Mouse (Mus musculus): ENCODE data around the gene Gm21905. TPM values are rescaled to one million over a fixed set of nuclear protein-coding genes. Genes with fewer than 3 reads are reported as not detected.

Gene Gm21905
- polyA plus RNA-seq (2011; ENCODE audit: insufficient read depth, insufficient read length, low replicate concordance, missing spikeins): not detected in 2 replicates

- 76% methylated on average over 5 of the region's 5 CpGs for WGBS
- Histone ChIP-seq H3K4me1 (ENCODE audit: control insufficient read depth, insufficient read depth, low read length) (no peaks in the 10 kb centered on the region), H3K27ac (ENCODE audit: control insufficient read depth, insufficient read depth, low read depth, low read length, poor library complexity) (no peak within 1 kb of the TSS), H3K4me3 (replicated peaks; ENCODE audit: control insufficient read depth, low read depth, low read length) (no peak within 1 kb of the TSS)
- TF ChIP-seq POLR2A (IDR thresholded peaks at IDR 0.05; ENCODE audit: borderline replicate concordance, control insufficient read depth, low read depth, low read length) (no peak), CTCF (IDR thresholded peaks at IDR 0.05; ENCODE audit: control insufficient read depth, insufficient read depth, low read length) (no peak)
Observed at GRCm38 (mm10) chr5:67946321-67946720, at the start of gene Gm21905. TSS of gene Gm21905 (minus strand) at chr5:67946421.

DNA sequence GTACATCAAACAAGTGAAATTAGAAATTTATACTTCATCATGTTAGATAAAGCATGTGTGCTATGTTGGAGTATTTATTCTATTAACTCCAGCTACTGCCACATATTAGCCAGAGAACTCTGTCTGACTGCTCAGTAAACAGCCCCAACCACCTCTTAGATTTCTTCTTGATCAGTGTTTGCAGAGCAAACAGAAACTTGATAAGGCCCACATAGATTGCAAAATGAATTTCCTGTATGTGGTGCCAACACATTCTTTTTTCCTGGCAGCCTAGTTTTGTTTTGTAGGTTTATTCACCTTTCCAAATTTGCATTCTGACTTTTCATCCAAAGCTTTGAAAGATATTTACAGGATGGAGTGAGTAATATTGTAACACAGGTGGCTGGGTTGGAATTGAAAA lies 44.2 kb upstream of the Gm21905 start:
- H3K4me1 ChIP-seq (ENCODE audit: control insufficient read depth, insufficient read depth, low read length): no peaks in the 10 kb centered on the region
- TF ChIP-seq POLR2A (IDR thresholded peaks at IDR 0.05; ENCODE audit: borderline replicate concordance, control insufficient read depth, low read depth, low read length) (no peak), CTCF (IDR thresholded peaks at IDR 0.05; ENCODE audit: control insufficient read depth, insufficient read depth, low read length) (no peak)
- no peak overlapping the region for H3K27ac ChIP-seq (ENCODE audit: control insufficient read depth, insufficient read depth, low read depth, low read length, poor library complexity)
- H3K4me3 ChIP-seq (replicated peaks; ENCODE audit: control insufficient read depth, low read depth, low read length): no peak overlapping the region

DNA sequence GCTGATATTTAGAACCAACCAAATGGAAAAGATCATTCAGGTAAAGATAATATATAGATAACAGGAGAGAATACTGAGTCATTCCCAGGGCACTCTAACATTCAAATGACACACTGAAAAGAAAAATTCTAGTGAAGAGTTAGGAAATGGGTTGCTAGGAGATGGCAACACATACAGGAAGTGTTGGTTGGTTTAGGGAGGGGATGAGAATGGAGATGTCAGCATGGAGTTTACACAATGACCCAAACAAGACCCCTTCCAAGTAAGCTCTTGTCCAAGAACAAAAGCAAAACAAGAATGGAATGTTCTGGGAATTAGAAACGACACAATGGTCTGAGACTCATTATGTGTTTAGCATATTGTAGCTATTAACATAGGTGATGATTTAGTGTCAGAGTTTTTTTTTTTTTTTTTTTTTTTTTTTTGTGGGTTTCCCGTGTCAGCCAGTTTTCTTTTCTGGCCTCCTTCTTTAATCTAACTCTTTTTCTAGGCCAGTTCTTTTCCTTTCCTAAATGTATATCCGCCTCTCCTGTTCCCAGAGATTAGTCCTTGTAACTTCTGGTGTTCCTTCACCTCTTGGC lies 35.8 kb upstream of the Gm21905 start:
- TF ChIP-seq POLR2A (IDR thresholded peaks at IDR 0.05; ENCODE audit: borderline replicate concordance, control insufficient read depth, low read depth, low read length) (no peak), CTCF (IDR thresholded peaks at IDR 0.05; ENCODE audit: control insufficient read depth, insufficient read depth, low read length) (no peak)
- no peak overlapping the region for H3K4me3 ChIP-seq (replicated peaks; ENCODE audit: control insufficient read depth, low read depth, low read length)
- H3K4me1 ChIP-seq (ENCODE audit: control insufficient read depth, insufficient read depth, low read length): no peaks in the 10 kb centered on the region
- H3K27ac ChIP-seq (ENCODE audit: control insufficient read depth, insufficient read depth, low read depth, low read length, poor library complexity): no peak overlapping the region
- 27% methylated on average over 3 of the region's 3 CpGs for WGBS

DNA sequence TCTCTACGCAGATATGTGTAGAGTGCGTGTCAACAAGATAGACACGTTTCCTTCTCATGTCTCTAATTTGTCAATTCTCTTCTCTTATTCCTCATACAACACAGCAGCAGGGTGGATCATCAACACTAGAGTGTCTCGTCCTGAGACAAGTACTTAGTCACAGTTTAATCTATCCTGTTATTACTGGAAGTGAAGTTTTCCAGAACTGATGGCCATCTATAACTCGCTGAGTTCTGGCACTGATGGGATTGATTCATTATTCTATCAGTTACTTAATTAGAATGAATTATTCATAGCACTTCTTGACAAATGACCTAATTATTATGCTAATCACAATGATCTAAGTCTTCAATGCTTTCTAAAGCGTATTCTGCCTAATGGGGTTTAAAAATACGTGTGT lies 23.3 kb upstream of the Gm21905 start:
- H3K27ac ChIP-seq (ENCODE audit: control insufficient read depth, insufficient read depth, low read depth, low read length, poor library complexity): no peak overlapping the region
- TF ChIP-seq POLR2A (IDR thresholded peaks at IDR 0.05; ENCODE audit: borderline replicate concordance, control insufficient read depth, low read depth, low read length) (no peak), CTCF (IDR thresholded peaks at IDR 0.05; ENCODE audit: control insufficient read depth, insufficient read depth, low read length) (no peak)
- H3K4me1 ChIP-seq (ENCODE audit: control insufficient read depth, insufficient read depth, low read length): no peaks in the 10 kb centered on the region
- 79% methylated on average over 7 of the region's 7 CpGs for WGBS
- H3K4me3 ChIP-seq (replicated peaks; ENCODE audit: control insufficient read depth, low read depth, low read length): no peak overlapping the region

GRCm38 (mm10) chr5:67961708-67962629 lies 15.7 kb upstream of the Gm21905 start:
- TF ChIP-seq CTCF (IDR thresholded peaks at IDR 0.05; ENCODE audit: control insufficient read depth, insufficient read depth, low read length): no peak
- TF ChIP-seq POLR2A (IDR thresholded peaks at IDR 0.05; ENCODE audit: borderline replicate concordance, control insufficient read depth, low read depth, low read length): no peak
- WGBS: 72% methylated on average over 7 of the region's 7 CpGs
- Histone ChIP-seq H3K4me3 (replicated peaks; ENCODE audit: control insufficient read depth, low read depth, low read length) (no peak overlapping the region), H3K4me1 (ENCODE audit: control insufficient read depth, insufficient read depth, low read length) (no peaks in the 10 kb centered on the region), H3K27ac (ENCODE audit: control insufficient read depth, insufficient read depth, low read depth, low read length, poor library complexity) (no peak overlapping the region)

DNA sequence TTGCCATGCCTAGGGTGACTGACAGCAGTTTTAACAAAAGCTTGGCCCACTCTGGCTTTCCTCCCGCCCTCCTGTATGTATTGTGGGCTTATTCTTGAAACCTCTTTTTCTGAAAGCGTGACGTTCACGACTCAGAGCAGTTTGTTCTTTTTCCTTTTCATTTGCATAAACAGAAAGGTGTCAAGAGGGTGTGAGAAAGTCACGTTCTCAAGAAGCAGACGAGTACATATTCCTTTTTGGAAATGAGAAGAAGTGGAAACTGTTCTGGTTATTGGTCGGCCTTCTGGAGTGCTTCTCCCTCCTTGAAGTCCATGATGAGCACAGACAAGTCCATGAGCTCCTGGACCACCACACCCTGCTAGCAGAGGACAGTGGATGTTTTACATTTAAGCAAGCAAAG lies 9.3 kb upstream of the Gm21905 start:
- H3K27ac ChIP-seq (ENCODE audit: control insufficient read depth, insufficient read depth, low read depth, low read length, poor library complexity): no peak overlapping the region
- H3K4me1 ChIP-seq (ENCODE audit: control insufficient read depth, insufficient read depth, low read length): no peaks in the 10 kb centered on the region
- 84% methylated on average over 7 of the region's 7 CpGs for WGBS
- TF ChIP-seq POLR2A (IDR thresholded peaks at IDR 0.05; ENCODE audit: borderline replicate concordance, control insufficient read depth, low read depth, low read length) (no peak), CTCF (IDR thresholded peaks at IDR 0.05; ENCODE audit: control insufficient read depth, insufficient read depth, low read length) (no peak)
- H3K4me3 ChIP-seq (replicated peaks; ENCODE audit: control insufficient read depth, low read depth, low read length): no peak overlapping the region

GRCm38 (mm10) chr5:67954097-67954496 lies 7.9 kb upstream of the Gm21905 start:
- Histone ChIP-seq H3K27ac (ENCODE audit: control insufficient read depth, insufficient read depth, low read depth, low read length, poor library complexity) (no peak overlapping the region), H3K4me1 (ENCODE audit: control insufficient read depth, insufficient read depth, low read length) (no peaks in the 10 kb centered on the region), H3K4me3 (replicated peaks; ENCODE audit: control insufficient read depth, low read depth, low read length) (no peak overlapping the region)
- TF ChIP-seq CTCF (IDR thresholded peaks at IDR 0.05; ENCODE audit: control insufficient read depth, insufficient read depth, low read length): no peak
- 78% methylated on average over 4 of the region's 4 CpGs for WGBS

DNA sequence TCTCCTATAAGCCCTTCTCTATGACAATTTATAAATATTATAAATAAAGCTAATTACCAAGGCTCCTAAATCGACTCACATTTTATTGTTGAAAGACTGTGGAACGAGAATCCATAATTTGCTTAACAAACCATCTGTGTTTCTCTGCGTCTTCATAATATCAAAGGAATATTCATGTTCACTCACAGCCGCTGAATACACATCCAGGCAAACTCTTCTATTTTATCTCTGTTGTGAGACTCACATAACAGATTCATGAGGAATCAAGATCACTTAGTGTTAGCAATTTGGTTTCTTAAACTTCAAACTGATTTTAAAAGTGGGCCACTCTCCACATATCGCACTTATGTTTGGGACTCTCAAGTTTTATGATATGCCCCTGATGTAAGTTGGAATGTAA lies 1.9 kb upstream of the Gm21905 start:
- Histone ChIP-seq H3K4me3 (replicated peaks; ENCODE audit: control insufficient read depth, low read depth, low read length) (no peak overlapping the region), H3K4me1 (ENCODE audit: control insufficient read depth, insufficient read depth, low read length) (no peaks in the 10 kb centered on the region), H3K27ac (ENCODE audit: control insufficient read depth, insufficient read depth, low read depth, low read length, poor library complexity) (no peak overlapping the region)
- TF ChIP-seq POLR2A (IDR thresholded peaks at IDR 0.05; ENCODE audit: borderline replicate concordance, control insufficient read depth, low read depth, low read length) (no peak), CTCF (IDR thresholded peaks at IDR 0.05; ENCODE audit: control insufficient read depth, insufficient read depth, low read length) (no peak)
- WGBS: 86% methylated on average over 5 of the region's 5 CpGs

Measured in bone marrow, adult 2 months (tissue).